Mouse (Mus musculus) embryonic facial prominence, embryonic 10.5 days (tissue): Measurements from ENCODE around the gene Prkcsh. TPM values are rescaled to one million over a fixed set of nuclear protein-coding genes. Genes with fewer than 3 reads are reported as not detected.

ENCODE experiments used
- DNase-seq: peaks from one replicate; pipeline ENCODE4 v3.0.0-alpha.2; 2017; ENCODE audit warnings: low spot score
- H3K27ac ChIP-seq: fragments of 300-500 bp; sonication (generic); replicated peaks from 2 replicates; pipeline ENCODE4 v1.5.1; 2016; ENCODE audit warnings: mild to moderate bottlenecking
- H3K27me3 ChIP-seq: fragments of 300-500 bp; sonication (generic); replicated peaks from 2 replicates; pipeline ENCODE4 v1.6.1; 2016; ENCODE audit warnings: low read depth, mild to moderate bottlenecking; ENCODE audit not compliant: poor library complexity, severe bottlenecking
- H3K36me3 ChIP-seq: fragments of 300-500 bp; sonication (generic); replicated peaks from 2 replicates; pipeline ENCODE4 v1.6.1; 2016; ENCODE audit warnings: mild to moderate bottlenecking, moderate library complexity
- H3K4me1 ChIP-seq: fragments of 300-500 bp; sonication (generic); 2 replicates; pipeline ENCODE4 v1.6.1; 2016
- H3K4me3 ChIP-seq: fragments of 300-500 bp; sonication (generic); 2 replicates; pipeline ENCODE4 v1.5.1; 2016; ENCODE audit warnings: mild to moderate bottlenecking, moderate library complexity
- H3K9me3 ChIP-seq: fragments of 300-500 bp; sonication (generic); 2 replicates; pipeline ENCODE4 v1.6.1; 2016; ENCODE audit warnings: mild to moderate bottlenecking
- WGBS: fragments of 180-500 bp; shearing (Covaris S2); methylation state at CpG from one replicate; pipeline ENCODE4 v1.1.7; 2016; 5-methylcytosine and 5-hydroxymethylcytosine counted together
- polyA plus RNA-seq: library from polyadenylated mRNA; unstranded; fragments of >200 nt; fragmentation: Nextera tagmentation; extraction: Ambion mirVana; gene quantifications from 2 replicates; pipeline ENCODE4 v1.2.1, GENCODE M21; 2016

The Prkcsh gene
- polyA plus RNA-seq, 1 experiment from 2014 or later = 107 TPM

GRCm38 (mm10) chr9:22028467-22028866 is 25.9 kb downstream of the Prkcsh start:
- WGBS = 40% methylated on average over 7 of the region's 7 CpGs
- no peak overlapping the region for H3K4me3 ChIP-seq
- H3K4me1 ChIP-seq = peaks cover 40% of the 10 kb centered on the region
- no peaks in the 10 kb centered on the region for H3K27me3 ChIP-seq
- no peaks in the 10 kb centered on the region for H3K9me3 ChIP-seq
- DNase-seq = peak; percentile 40
- H3K36me3 ChIP-seq = peaks cover 37% of the 10 kb centered on the region
- peak overlapping the region; percentile 60; the same call in 1 of the 2 replicates for H3K27ac ChIP-seq

GRCm38 (mm10) chr9:22030386-22030785 is 27.8 kb downstream of the Prkcsh start:
- Histone ChIP-seq H3K27me3 (no peaks in the 10 kb centered on the region), H3K9me3 (no peaks in the 10 kb centered on the region), H3K36me3 (peaks cover 45% of the 10 kb centered on the region), H3K4me3 (no peak overlapping the region), H3K27ac (no peak overlapping the region), H3K4me1 (peaks cover 32% of the 10 kb centered on the region)
- WGBS = 94% methylated on average over 9 of the region's 9 CpGs
- no peak for DNase-seq

- peaks cover 24% of the 10 kb centered on the region; the same call in 1 of the 2 replicates for H3K36me3 ChIP-seq
- H3K4me3 ChIP-seq = no peak overlapping the region
- 56% methylated on average over 6 of the region's 6 CpGs for WGBS
- H3K9me3 ChIP-seq = no peaks in the 10 kb centered on the region
- peak overlapping the region; percentile 48; the same call in 1 of the 2 replicates for H3K27ac ChIP-seq
- no peaks in the 10 kb centered on the region for H3K27me3 ChIP-seq
- H3K4me1 ChIP-seq = peaks cover 13% of the 10 kb centered on the region
- DNase-seq = peak; percentile 34
Observed at GRCm38 (mm10) chr9:22035300-22036044, 32.9 kb downstream of the Prkcsh start.

- no peak for DNase-seq
- no peak overlapping the region for H3K27ac ChIP-seq
Observed at GRCm38 (mm10) chr9:22037826-22038225, 35.2 kb downstream of the Prkcsh start.

GRCm38 (mm10) chr9:22041832-22042231 is 39.2 kb downstream of the Prkcsh start:
- H3K27me3 ChIP-seq = no peaks in the 10 kb centered on the region
- DNase-seq = no peak
- WGBS = 79% methylated on average over 2 of the region's 2 CpGs

More at GRCm38 (mm10) chr9:22037826-22038225, 35.2 kb downstream of the Prkcsh start:
- 83% methylated on average over 10 of the region's 10 CpGs for WGBS
- Histone ChIP-seq H3K4me1 (peaks cover 13% of the 10 kb centered on the region), H3K36me3 (peaks cover 10% of the 10 kb centered on the region; the same call in 1 of the 2 replicates), H3K27me3 (no peaks in the 10 kb centered on the region), H3K9me3 (no peaks in the 10 kb centered on the region), H3K4me3 (no peak overlapping the region)

GRCm38 (mm10) chr9:22047329-22047728 is 44.7 kb downstream of the Prkcsh start:
- H3K27me3 ChIP-seq = peaks cover 44% of the 10 kb centered on the region
- DNase-seq = no peak
- H3K9me3 ChIP-seq = no peaks in the 10 kb centered on the region
- peaks cover 39% of the 10 kb centered on the region for H3K4me1 ChIP-seq
- H3K4me3 ChIP-seq = no peak overlapping the region
- H3K36me3 ChIP-seq = no peaks in the 10 kb centered on the region
- WGBS = 63% methylated on average over 9 of the region's 9 CpGs
- H3K27ac ChIP-seq = no peak overlapping the region

More at GRCm38 (mm10) chr9:22041832-22042231, 39.2 kb downstream of the Prkcsh start:
- H3K4me1 ChIP-seq = no peaks in the 10 kb centered on the region
- no peaks in the 10 kb centered on the region for H3K36me3 ChIP-seq
- H3K27ac ChIP-seq = no peak overlapping the region
- no peaks in the 10 kb centered on the region for H3K9me3 ChIP-seq
- H3K4me3 ChIP-seq = no peak overlapping the region

GRCm38 (mm10) chr9:22049315-22049714 is 46.7 kb downstream of the Prkcsh start:
- WGBS = 59% methylated on average over 11 of the region's 11 CpGs
- Histone ChIP-seq H3K36me3 (no peaks in the 10 kb centered on the region), H3K4me1 (peaks cover 40% of the 10 kb centered on the region), H3K27ac (0 out of 2 replicates have a peak overlapping the region, but pooled peaks have one; percentile 80), H3K4me3 (peak overlapping the region; percentile 65), H3K9me3 (no peaks in the 10 kb centered on the region), H3K27me3 (peaks cover 63% of the 10 kb centered on the region)
- DNase-seq = no peak

- H3K36me3 ChIP-seq = no peaks in the 10 kb centered on the region
- no peaks in the 10 kb centered on the region for H3K9me3 ChIP-seq
- H3K27ac ChIP-seq = peak overlapping the region; percentile 80
- H3K4me1 ChIP-seq = peaks cover 45% of the 10 kb centered on the region
- peaks cover 68% of the 10 kb centered on the region for H3K27me3 ChIP-seq
- no peak for DNase-seq
- 48% methylated on average over 4 of the region's 4 CpGs for WGBS
- H3K4me3 ChIP-seq = peak overlapping the region; percentile 65
Observed at GRCm38 (mm10) chr9:22049721-22050270, 47.2 kb downstream of the Prkcsh start.

GRCm38 (mm10) chr9:22050351-22050889 is 47.8 kb downstream of the Prkcsh start:
- Histone ChIP-seq H3K4me3 (peak overlapping the region; percentile 65), H3K36me3 (no peaks in the 10 kb centered on the region), H3K9me3 (no peaks in the 10 kb centered on the region), H3K27ac (peak overlapping the region; percentile 80), H3K27me3 (peaks cover 73% of the 10 kb centered on the region), H3K4me1 (peaks cover 50% of the 10 kb centered on the region)
- DNase-seq = peak; percentile 86
- under 1% methylated on average over 43 of the region's 43 CpGs for WGBS

GRCm38 (mm10) chr9:22051161-22051957 is 48.8 kb downstream of the Prkcsh start:
- Histone ChIP-seq H3K9me3 (no peaks in the 10 kb centered on the region), H3K27ac (peak overlapping the region; percentile 80), H3K27me3 (peaks cover 83% of the 10 kb centered on the region), H3K36me3 (no peaks in the 10 kb centered on the region), H3K4me1 (peaks cover 54% of the 10 kb centered on the region), H3K4me3 (peak overlapping the region; percentile 65)
- DNase-seq = peak; percentile 44
- under 1% methylated on average over 62 of the region's 67 CpGs for WGBS

GRCm38 (mm10) chr9:22051958-22052254 is 49.3 kb downstream of the Prkcsh start, which contains the start of gene Elavl3:
TSS of gene Elavl3 (minus strand) at chr9:22052023.
- H3K27me3 ChIP-seq = peaks cover 85% of the 10 kb centered on the region
- H3K4me3 ChIP-seq = peak within 1 kb of the TSS; percentile 65
- 2% methylated on average over 18 of the region's 28 CpGs for WGBS
- H3K9me3 ChIP-seq = no peaks in the 10 kb centered on the region
- peaks cover 54% of the 10 kb centered on the region for H3K4me1 ChIP-seq
- peak within 1 kb of the TSS; percentile 80 for H3K27ac ChIP-seq
- peaks cover 1% of the 10 kb centered on the region; the same call in 1 of the 2 replicates for H3K36me3 ChIP-seq
- peak; percentile 73 for DNase-seq

GRCm38 (mm10) chr9:22053657-22054056 is 51.1 kb downstream of the Prkcsh start:
- 42% methylated on average over 7 of the region's 7 CpGs for WGBS
- Histone ChIP-seq H3K4me3 (no peak overlapping the region), H3K27me3 (peaks cover 77% of the 10 kb centered on the region), H3K4me1 (peaks cover 45% of the 10 kb centered on the region), H3K27ac (no peak overlapping the region), H3K36me3 (peaks cover 19% of the 10 kb centered on the region), H3K9me3 (no peaks in the 10 kb centered on the region)
- DNase-seq = peak; percentile 68
